In the genomic region with DNA sequence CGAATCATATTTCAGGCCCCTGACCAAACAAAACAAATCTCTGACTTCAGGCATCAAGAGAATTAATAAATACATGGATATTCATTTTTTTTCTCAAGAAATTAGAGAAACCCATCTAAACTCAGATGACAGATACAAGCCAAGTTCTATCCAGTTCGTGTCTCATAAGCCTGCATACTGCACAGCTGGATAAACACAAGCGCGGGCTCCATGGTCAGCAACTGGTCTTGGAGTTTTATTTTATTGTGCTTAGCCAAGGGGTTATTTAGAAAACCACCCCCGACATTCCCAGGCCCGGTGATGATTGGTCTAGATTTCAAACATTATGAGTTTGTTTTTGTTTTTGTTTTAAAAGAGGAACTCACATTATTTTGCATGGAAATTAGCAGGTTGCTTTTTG, we compare ENCODE assay signal across 19 mouse cellular contexts. TPM values are rescaled to one million over a fixed set of nuclear protein-coding genes. Genes with fewer than 3 reads are reported as not detected.
DNase-seq lines count a peak whose midpoint lies in the region; ATAC-seq and TF ChIP-seq lines count a peak whose summit lies in the region.
"Had no signal": no experiment of that assay in that cellular context is flagged by ENCODE, and none has a peak within 500 bp of the region (broad histone marks: within the 10 kb centered on the region; RNA-seq: fewer than 3 reads in every experiment).

No protein-coding gene starts in this region.

- no peaks in the 10 kb centered on the region for H3K27me3 ChIP-seq in kidney, embryonic 15.5 days
- no peaks in the 10 kb centered on the region for H3K27me3 ChIP-seq in lung, embryonic 16.5 days (ENCODE audit: control insufficient read depth, insufficient read depth, low read depth, low read length)
- H3K27me3 ChIP-seq in stomach, embryonic 16.5 days (ENCODE audit: control insufficient read depth, insufficient read depth, low read length): no peaks in the 10 kb centered on the region
- H3K27me3 ChIP-seq: hindbrain, embryonic 13.5 days; intestine, embryonic 15.5 days; liver, embryonic 13.5 days; megakaryocyte, embryonic 14.5 days had no signal

- ATAC-seq in kidney, embryonic 15.5 days (replicated peaks; ENCODE audit: low FRiP score): peak; percentile 76
- peak; percentile 60 for ATAC-seq in lung, embryonic 16.5 days (ENCODE audit: low read depth)
- ATAC-seq in stomach, embryonic 16.5 days (ENCODE audit: insufficient read depth, low FRiP score): peak; percentile 75; the same call in 1 of the 2 replicates
- ATAC-seq: forebrain, embryonic 14.5 days; intestine, embryonic 15.5 days; midbrain, embryonic 16.5 days had no signal

- no peak for TF ChIP-seq POLR2A in lung, adult 2 months (IDR thresholded peaks at IDR 0.05; ENCODE audit: borderline replicate concordance, extremely low read depth, low read depth, low read length)
- TF ChIP-seq POLR2A in embryonic fibroblast, embryonic 13.5 days (IDR thresholded peaks at IDR 0.05; ENCODE audit: low read depth, low read length): no peak

- DNase-seq in kidney, postnatal 36 days: no peak
- no peak for DNase-seq in lung, adult 2 months
- no peak for DNase-seq in right cerebral cortex, postnatal 4 days
- DNase-seq: cerebellum, adult 9-10 months; heart, postnatal 10 days; liver, embryonic 13.5 days; lung, postnatal 10 days; spleen, adult 18-20 months; thymus, postnatal 25 days had no signal

- H3K27ac ChIP-seq in kidney, embryonic 15.5 days: peak overlapping the region; percentile 86
- no peak overlapping the region; the same call in 1 of the 2 replicates for H3K27ac ChIP-seq in lung, embryonic 16.5 days (ENCODE audit: low read length)
- H3K27ac ChIP-seq in embryonic fibroblast, embryonic 13.5 days (ENCODE audit: insufficient read depth, low read length): peak overlapping the region; percentile 35
- peak overlapping the region; percentile 63 for H3K27ac ChIP-seq in stomach, embryonic 16.5 days (ENCODE audit: low read length)
- H3K27ac ChIP-seq: liver, embryonic 13.5 days had no signal

- no peak overlapping the region for H3K4me3 ChIP-seq in kidney, embryonic 15.5 days (replicated peaks)
- H3K4me3 ChIP-seq in lung, embryonic 16.5 days (ENCODE audit: low read length): no peak overlapping the region
- no peak overlapping the region for H3K4me3 ChIP-seq in lung, adult 2 months (replicated peaks; ENCODE audit: extremely low read depth, low read depth, low read length)
- H3K4me3 ChIP-seq in embryonic fibroblast, embryonic 13.5 days (ENCODE audit: insufficient read depth, low read length): no peak overlapping the region
- H3K4me3 ChIP-seq in stomach, embryonic 16.5 days (replicated peaks; ENCODE audit: low read length): no peak overlapping the region
- H3K4me3 ChIP-seq: erythroblast, embryonic 14.5 days; hindbrain, embryonic 13.5 days; intestine, embryonic 15.5 days; liver, embryonic 13.5 days had no signal

- no peaks in the 10 kb centered on the region for H3K9me3 ChIP-seq in kidney, embryonic 15.5 days (replicated peaks)
- H3K9me3 ChIP-seq in lung, embryonic 16.5 days (ENCODE audit: control insufficient read depth, low read length): no peaks in the 10 kb centered on the region
- H3K9me3 ChIP-seq in stomach, embryonic 16.5 days (replicated peaks; ENCODE audit: control insufficient read depth, low read length): no peaks in the 10 kb centered on the region
- H3K9me3 ChIP-seq: hindbrain, embryonic 13.5 days; intestine, embryonic 15.5 days; liver, embryonic 13.5 days; megakaryocyte, embryonic 14.5 days had no signal

- WGBS in kidney, embryonic 15.5 days: 29% methylated on average over 6 of the region's 6 CpGs
- 62% methylated on average over 6 of the region's 6 CpGs for WGBS in lung, embryonic 16.5 days
- WGBS in lung, adult 2 months: 69% methylated on average over 6 of the region's 6 CpGs
- WGBS in stomach, embryonic 16.5 days: 65% methylated on average over 6 of the region's 6 CpGs

- peaks cover 61% of the 10 kb centered on the region for H3K4me1 ChIP-seq in kidney, embryonic 15.5 days
- H3K4me1 ChIP-seq in lung, embryonic 16.5 days (replicated peaks; ENCODE audit: control insufficient read depth, insufficient read depth, low read length): peaks cover 13% of the 10 kb centered on the region
- H3K4me1 ChIP-seq in lung, adult 2 months (ENCODE audit: control insufficient read depth, insufficient read depth, low read length): peaks cover 6% of the 10 kb centered on the region
- peaks cover 9% of the 10 kb centered on the region for H3K4me1 ChIP-seq in embryonic fibroblast, embryonic 13.5 days (ENCODE audit: control insufficient read depth, insufficient read depth, low read length)
- H3K4me1 ChIP-seq in stomach, embryonic 16.5 days (ENCODE audit: control insufficient read depth, insufficient read depth, low read length): peaks cover 15% of the 10 kb centered on the region; the same call in 1 of the 2 replicates

- H3K4me2 ChIP-seq in kidney, embryonic 15.5 days: no peak overlapping the region
- no peak overlapping the region for H3K4me2 ChIP-seq in lung, embryonic 16.5 days (ENCODE audit: low read depth, low read length)
- no peak overlapping the region for H3K4me2 ChIP-seq in stomach, embryonic 16.5 days (ENCODE audit: low read depth, low read length)
- H3K4me2 ChIP-seq: hindbrain, embryonic 13.5 days; intestine, embryonic 15.5 days; liver, embryonic 13.5 days had no signal

- no peak overlapping the region for H3K9ac ChIP-seq in kidney, embryonic 15.5 days
- H3K9ac ChIP-seq in lung, embryonic 16.5 days (ENCODE audit: low read length): no peak overlapping the region
- no peak overlapping the region for H3K9ac ChIP-seq in stomach, embryonic 16.5 days (ENCODE audit: low read length)
- H3K9ac ChIP-seq: hindbrain, embryonic 13.5 days; intestine, embryonic 15.5 days; liver, embryonic 13.5 days had no signal

- peaks cover 26% of the 10 kb centered on the region for H3K36me3 ChIP-seq in kidney, embryonic 15.5 days
- H3K36me3 ChIP-seq in lung, embryonic 16.5 days (ENCODE audit: control insufficient read depth, insufficient read depth, low read length): 0 out of 2 replicates have a peak, but pooled peaks cover 2% of the 10 kb centered on the region
- no peaks in the 10 kb centered on the region for H3K36me3 ChIP-seq in stomach, embryonic 16.5 days (ENCODE audit: control insufficient read depth, insufficient read depth, low read length)

- TF ChIP-seq CTCF in lung, adult 2 months (IDR thresholded peaks at IDR 0.05; ENCODE audit: insufficient read depth, low read length): no peak
- no peak for TF ChIP-seq CTCF in embryonic fibroblast, embryonic 13.5 days (IDR thresholded peaks at IDR 0.05; ENCODE audit: borderline replicate concordance, insufficient read depth, low read length)

RNA-seq across cellular contexts. Expression of a gene that starts 21.8 kb away (rescaled TPM):
- 221 and 222 TPM in 2 replicates for polyA plus RNA-seq in kidney, embryonic 15.5 days (2015; fragmentation: Nextera tagmentation; extraction: Ambion mirVana)
- 142 and 157 TPM in 2 replicates for polyA plus RNA-seq in lung, embryonic 16.5 days (2015; fragmentation: Nextera tagmentation; extraction: Ambion mirVana)
- polyA plus RNA-seq in lung, adult 2 months (2012; rRNA removed): 32.8 and 46.8 TPM in 2 replicates
- 406 and 428 TPM in 2 replicates for polyA plus RNA-seq in embryonic fibroblast, embryonic 13.5 days (2011; ENCODE audit: insufficient read length, low read depth, missing spikeins)
- polyA plus RNA-seq in stomach, embryonic 16.5 days (2015; fragmentation: Nextera tagmentation; extraction: Ambion mirVana): 134 and 146 TPM in 2 replicates
